Mouse (Mus musculus) spleen, adult 12 weeks (tissue): ENCODE results near the gene Rnf144b.

ENCODE experiments used
- DNase-seq: peaks from one replicate; pipeline ENCODE4 v3.0.0; 2022; ENCODE audit warnings: low spot score

Gene Rnf144b

DNA sequence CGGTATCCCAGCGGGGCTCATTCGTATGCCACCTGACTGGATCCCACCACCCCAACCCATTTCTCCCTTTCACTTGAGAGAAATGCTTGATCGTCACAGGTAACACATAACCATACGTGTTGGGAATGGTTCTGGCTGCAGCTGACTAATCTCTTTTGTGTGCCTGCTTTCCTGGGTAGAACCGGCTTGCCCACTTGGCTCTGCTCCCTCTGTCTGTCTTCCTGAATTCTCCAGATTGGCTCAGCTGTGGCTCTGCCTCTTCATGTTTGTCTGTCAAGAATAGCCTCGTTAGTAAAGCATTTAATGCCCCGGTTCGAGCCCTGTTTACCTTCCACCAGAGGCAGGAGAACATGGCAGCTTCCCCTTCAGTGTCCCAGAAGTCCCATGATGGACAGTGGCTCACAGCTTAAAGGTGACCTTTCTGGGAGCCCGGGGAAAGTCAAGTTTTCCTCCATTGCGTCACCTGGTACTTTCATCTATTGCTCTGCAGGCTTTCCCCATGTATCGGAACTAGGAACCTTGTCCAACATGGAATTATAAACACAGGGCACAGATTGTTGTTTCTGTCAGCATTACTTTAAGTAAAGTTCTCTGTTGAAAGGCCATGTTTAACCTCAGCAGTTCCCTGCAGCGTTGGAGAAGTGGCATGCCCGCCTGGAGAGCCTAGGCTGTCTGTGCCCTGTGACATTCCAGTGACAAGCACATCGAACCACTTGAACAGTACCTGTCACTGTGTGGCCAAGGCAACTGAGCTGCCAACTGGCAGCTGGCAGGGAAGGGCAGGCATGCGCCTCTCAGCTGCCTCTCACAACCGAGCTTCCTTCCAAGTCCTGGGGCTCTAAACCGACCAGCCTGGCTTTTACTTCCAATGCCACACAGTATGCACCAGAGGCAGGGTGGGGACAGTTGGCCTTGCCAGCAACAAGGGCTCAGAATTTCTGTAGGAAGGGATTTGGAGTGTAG lies 101.4 kb downstream of the Rnf144b start:
- DNase-seq: no peak

DNA sequence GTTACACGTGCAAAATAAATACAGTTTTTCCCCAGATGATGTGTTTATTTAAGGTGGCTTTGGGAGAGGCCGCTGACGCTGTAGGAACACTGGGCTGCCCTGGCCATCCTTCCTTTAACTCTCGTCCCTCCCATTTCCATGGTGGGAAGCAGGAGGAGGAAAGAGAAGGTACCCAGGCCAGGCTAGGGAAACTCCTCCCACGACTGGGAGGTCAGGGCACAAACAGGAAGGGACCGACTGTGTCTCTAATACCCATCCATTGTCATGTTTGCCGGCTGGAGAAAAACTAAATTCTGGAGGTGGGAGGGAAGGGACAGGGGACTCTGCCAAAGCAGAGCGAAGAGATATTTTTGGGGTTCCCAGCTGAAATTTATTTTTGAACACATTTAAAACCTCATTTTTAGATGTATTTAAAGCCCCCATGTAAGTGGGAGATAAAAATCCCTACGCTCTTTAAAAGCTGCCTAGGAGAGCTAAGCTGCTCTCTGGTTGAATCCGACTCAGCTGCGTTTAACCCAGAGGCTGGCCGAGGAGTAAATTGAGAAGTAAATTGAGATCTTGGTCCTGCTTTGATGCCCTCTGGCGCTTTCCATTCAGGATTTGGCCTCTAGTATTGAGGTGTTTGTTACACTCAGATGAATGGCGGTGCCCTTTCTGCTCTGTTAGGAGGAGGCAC lies 102.3 kb downstream of the Rnf144b start:
- DNase-seq: no peak

DNA sequence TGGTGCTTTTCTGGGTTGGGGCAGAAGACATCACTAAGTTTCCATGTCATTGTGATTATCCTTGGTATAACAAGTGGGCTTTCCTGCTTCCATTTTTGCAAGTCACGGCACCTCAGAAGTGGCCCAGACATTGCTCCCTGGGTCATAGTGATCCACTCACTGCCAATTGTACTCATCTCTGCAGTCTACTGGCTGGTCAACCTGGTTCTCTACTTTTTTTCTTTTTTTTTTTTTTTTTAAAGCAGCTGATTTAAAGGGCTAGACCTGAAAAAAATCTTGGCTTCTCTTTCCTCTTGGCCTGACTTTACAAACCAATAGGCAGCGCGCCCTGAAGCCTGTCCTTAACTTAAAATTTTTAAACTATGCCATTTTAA lies 102.9 kb downstream of the Rnf144b start:
- DNase-seq: no peak

DNA sequence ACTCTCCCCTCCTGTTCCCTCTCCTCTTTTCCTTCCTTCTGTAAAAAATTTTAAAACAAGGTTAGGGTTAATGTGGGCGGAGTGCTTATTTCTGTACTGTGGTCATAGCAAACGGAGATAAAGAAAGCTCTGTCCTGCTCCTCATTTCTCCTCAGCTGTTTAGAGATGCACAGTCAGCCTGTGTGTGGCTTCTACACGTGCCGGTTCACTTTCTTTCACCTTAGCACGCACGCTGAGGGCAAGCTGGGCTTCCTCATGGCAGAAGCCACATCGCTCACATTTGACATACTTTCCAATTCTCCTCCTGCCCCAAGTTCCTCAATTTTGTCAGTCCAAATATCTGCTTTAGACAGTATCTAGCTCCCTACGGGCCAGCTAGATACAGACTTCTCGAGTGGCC lies 103.3 kb downstream of the Rnf144b start:
- DNase-seq: no peak

- DNase-seq: no peak
Measured at GRCm38 (mm10) chr13:47226521-47226920, 104.1 kb downstream of the Rnf144b start.

GRCm38 (mm10) chr13:47228201-47228600 lies 105.7 kb downstream of the Rnf144b start:
- DNase-seq: no peak

DNA sequence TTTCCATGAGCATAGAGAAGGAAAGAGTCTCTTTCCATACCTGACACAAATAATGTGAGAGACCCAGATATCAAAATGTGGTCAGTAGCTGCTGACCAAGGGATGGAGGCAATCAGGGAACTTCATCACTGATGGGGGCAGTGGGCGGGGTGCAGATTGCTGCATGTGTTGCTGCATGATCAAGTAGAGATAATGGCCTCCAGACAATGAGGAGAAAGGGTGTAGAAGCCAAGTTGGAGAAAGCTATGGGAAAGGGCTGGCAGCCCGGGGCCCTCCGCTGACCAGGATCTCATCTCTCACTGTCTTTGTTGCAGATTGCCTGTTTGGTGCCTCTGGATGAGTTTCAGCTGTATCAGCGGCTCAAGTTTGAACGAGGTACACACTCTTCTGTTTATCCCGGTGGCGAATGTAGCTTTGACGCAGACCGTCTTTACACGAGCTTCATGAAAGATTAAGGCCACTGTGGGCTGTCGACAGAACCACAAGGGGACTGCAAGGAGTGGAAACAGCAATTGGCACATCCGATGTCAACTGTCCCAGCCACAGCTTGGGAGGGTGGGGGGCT lies 106.3 kb downstream of the Rnf144b start:
- DNase-seq: no peak

GRCm38 (mm10) chr13:47232163-47232562 lies 109.7 kb downstream of the Rnf144b start:
- DNase-seq: no peak

DNA sequence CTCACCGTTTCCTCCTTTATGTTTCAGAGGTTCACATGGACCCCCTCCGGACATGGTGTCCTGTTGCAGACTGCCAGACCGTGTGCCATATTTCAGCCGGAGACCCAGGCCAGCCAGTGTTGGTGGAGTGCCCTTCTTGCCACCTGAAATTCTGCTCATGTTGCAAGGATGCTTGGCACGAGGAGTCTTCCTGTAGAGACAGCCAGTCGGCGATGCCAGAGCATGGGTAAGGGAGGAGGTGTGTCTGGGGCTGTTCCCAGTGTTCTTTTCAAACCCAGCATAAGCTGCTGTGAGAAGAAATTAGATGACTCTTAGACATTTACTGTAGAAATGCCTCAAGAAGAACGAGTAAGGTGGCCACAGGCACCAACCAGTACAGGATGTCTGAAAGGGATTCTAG lies 114.9 kb downstream of the Rnf144b start:
- DNase-seq: no peak

DNA sequence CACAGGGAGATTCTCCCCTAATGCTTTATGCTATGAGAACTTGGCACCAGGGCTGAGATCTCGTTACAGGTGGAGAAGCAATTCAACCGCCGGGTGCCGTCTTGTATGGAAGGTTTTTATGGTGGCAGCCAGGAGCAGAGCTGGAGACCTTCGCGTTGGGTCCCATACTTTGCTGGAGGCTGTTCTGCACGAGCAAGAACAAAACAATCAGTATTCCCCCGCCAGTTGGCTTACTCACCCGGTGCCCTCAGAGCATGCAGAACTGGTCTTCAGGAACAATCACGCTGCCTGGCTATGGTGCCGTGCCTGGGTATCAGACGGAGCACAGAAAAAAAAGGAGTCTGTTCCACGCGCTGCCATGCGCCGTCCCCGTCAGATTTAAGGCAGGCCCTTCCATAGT lies 115.7 kb downstream of the Rnf144b start:
- no peak for DNase-seq

DNA sequence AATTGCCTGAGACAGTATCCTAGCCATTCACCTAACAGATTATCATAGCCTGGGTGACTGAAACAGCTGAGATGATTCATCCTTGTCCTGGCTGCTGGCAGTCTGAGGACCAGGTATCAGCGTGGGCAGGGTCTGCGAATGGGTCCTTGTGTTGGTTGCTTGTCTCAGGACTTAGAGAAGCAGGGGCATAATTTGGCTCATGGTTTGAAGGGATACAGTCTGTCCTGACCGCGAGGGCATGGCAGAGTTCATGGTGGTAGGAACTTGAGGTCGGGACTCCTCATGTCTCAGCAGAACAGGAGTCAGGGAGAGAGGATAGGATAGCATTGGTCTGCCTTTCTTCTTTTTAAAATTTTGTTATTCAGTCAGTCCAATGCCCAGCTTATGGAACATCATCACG lies 121.1 kb downstream of the Rnf144b start:
- DNase-seq: no peak

DNA sequence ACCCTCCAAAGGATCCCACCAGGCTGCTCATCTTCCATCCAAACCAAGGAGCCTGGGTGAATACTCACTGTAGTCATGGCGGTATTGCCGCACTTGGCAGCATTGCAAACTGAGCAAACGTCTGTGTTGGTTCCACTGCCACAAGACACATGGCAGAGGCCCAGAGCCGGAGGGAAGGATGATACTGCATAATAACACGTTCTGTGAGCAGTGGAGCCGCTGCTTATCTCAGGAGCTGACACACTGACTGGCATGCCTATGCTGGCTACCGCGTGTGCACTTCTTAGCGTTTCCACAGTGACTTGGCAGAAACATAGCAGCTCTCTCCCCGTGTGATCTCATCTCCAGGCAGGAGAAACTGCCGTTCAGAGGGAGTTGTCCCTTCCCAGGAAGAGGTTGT lies 122.3 kb downstream of the Rnf144b start:
- no peak for DNase-seq

DNA sequence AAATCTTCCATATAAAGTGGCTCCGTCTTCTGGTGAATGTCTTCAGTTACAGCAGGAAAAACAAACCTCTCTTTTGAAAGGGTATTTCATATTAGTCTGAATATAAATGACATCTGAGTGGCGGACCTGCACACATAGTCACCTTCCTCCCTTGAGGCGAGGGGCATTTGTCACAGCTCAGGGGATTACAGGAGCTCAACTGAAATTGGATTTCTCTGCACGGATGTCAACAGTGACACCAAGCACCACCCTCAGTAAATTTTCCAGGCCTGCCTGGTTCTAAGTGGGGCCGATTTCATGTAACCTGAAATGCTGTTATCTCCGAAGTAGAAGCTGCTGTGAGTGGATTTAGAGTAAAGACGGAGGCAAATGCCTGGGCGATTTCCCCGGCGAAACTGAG lies 124.0 kb downstream of the Rnf144b start:
- no peak for DNase-seq

GRCm38 (mm10) chr13:47247156-47247800 lies 124.8 kb downstream of the Rnf144b start:
- no peak for DNase-seq

DNA sequence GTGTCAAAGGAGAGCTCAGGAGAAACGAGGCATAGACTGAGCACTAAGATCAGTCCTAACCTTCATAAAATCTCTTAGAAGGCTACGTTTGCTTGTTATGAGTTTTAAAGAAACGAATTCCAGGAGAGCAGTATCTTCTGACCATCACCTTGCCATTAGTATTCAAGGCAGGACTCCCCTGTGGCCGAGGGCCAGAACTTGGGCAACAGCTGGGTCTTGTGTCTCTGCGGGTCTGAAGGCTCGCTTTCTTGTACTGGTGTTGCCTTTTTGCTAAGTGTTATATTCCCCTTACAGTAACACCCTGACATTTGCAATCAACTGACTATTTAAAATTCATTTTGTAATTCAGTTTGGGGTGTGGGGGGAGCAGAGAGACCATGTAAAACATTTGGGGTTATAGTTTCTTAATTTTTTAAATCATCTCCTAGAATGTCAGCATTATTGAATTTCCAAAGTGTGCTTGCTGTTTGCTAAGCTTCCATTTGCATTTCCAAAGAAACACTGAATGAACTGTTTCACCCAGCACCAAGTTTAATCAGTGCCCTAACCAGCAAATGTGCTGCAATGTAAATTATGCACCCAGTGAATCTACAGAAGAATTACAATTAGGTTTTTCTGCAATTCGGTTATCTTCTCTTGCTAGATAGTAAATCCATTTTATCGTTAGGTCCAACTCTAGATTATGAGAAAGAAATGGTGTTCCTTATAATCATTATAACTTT lies 126.0 kb downstream of the Rnf144b start:
- DNase-seq: no peak

DNA sequence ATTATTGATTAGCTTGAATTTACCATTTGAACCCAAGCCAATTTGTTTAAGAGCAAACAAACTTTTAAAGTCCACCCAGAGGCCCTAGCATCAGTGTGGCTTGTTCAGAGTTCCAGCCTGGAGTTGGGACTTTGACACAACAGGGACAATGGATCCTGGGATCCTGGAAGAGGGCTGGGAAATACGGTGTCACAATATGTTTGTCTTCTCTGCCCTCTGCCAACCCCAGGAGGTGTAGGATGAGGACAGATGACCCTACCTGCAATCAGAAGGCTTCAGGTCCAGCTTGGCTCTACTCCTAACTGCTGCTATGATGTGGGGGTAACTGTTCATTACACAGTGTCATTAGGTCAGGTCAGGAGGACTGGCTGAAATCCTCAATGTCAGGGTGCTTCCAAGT lies 128.2 kb downstream of the Rnf144b start:
- DNase-seq: no peak

DNA sequence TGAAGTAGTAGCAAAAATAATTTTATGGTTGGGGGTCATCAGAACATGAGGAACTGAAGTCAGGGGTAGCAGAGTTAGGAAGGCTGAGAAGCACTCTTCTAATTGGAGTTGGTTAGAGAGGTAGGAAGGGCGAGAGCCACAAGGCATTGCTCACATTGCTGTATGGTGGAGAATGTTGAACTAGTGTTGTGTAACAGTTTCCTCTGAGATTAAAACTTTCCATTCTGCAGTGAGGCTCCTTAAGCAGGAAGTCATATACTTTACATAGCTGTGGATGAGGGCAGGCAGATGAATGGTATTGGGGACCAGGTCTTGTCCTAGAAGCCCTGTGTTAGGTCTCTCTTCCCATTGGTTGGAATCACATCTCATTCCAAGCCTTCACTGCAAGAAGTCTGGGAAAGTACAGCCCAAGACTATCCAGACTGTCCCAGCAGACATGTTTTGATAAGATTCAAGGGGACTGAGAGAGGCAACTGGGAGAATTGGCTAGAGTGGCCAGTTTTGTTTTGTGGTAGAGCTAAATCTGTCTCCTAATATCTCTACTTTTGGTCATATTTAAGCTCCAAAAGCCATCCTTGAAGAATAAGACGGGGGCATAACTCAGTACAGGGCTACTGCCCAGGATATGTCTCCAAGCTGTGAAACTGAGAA lies 128.8 kb downstream of the Rnf144b start:
- no peak for DNase-seq

DNA sequence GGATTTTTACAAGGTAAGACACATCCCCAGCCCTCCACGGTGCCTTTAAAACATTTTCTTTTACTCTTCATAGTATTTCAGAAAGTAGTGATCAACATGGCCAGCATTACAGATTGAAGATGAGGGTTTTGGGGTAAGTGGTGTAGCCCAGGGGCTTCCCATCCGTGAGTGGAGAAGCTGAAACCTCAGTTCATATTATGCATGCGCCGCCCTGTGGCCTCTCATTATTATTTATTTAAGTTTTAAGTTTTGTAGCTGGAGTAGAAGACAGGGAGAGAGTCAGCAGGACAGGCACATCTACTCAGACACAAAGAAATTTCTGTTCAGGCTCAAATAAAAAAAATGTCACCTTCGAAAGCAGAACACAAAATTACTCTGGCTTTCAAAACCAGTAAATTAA lies 131.3 kb downstream of the Rnf144b start:
- DNase-seq: no peak

- DNase-seq: no peak
Measured at GRCm38 (mm10) chr13:47259297-47259696, 136.8 kb downstream of the Rnf144b start.

DNA sequence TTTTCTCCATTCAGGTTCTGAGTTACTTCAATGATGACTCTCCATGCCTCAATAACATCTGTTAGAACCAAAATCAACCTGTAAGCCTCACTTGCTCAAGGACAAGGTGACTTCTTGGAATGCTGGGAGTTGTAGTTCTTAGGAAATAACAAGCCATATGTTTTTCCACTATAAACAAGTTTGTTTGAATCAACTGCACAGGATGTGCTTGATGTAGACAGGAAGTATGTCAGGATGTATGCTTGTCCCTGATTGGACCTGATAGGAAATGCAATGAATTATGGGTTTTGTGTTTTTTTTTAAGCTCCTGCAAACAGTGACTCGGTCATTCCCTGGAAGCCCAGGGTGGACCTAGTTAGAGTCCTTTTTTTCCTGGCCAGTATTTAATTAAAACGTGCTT lies 139.5 kb downstream of the Rnf144b start:
- no peak for DNase-seq

GRCm38 (mm10) chr13:47264382-47264781 lies 141.9 kb downstream of the Rnf144b start:
- no peak for DNase-seq
